Mouse (Mus musculus): ENCODE measurements around the gene Klrb1a. TPM values are rescaled to one million over a fixed set of nuclear protein-coding genes. Genes with fewer than 3 reads are reported as not detected.
"Not testable (repeated sequence)": the region's sequence is repeated elsewhere in the genome, so short reads cannot be mapped to it uniquely, and the experiment has no call there.

Gene Klrb1a
- polyA plus RNA-seq (2012; rRNA removed) = 0.24 TPM in 1 of 2 replicates, not detected in the other

GRCm38 (mm10) chr6:128623433-128623832 lies at the start of gene Klrb1a:
Gene Klrb1a, minus strand, starts transcription at chr6:128623533.
- H3K36me3 ChIP-seq (ENCODE audit: control insufficient read depth, insufficient read depth, low read length); H3K27ac ChIP-seq (ENCODE audit: insufficient read depth, low read depth, low read length); H3K4me3 ChIP-seq (ENCODE audit: low read depth, low read length); H3K4me1 ChIP-seq (ENCODE audit: control insufficient read depth, insufficient read depth, insufficient read length, low read length); H3K27me3 ChIP-seq (ENCODE audit: control insufficient read depth, insufficient read depth, low read length): not testable (repeated sequence)
- 96% methylated on average over 5 of the region's 5 CpGs for WGBS

GRCm38 (mm10) chr6:128669936-128670335 lies 46.6 kb upstream of the Klrb1a start:
- H3K4me1 ChIP-seq (ENCODE audit: control insufficient read depth, insufficient read depth, insufficient read length, low read length) = 0 out of 2 replicates have a peak, but pooled peaks cover 1% of the 10 kb centered on the region
- H3K27ac ChIP-seq (ENCODE audit: insufficient read depth, low read depth, low read length) = no peak overlapping the region
- H3K36me3 ChIP-seq (ENCODE audit: control insufficient read depth, insufficient read depth, low read length) = peaks cover 61% of the 10 kb centered on the region
- 66% methylated on average over 4 of the region's 4 CpGs for WGBS
- TF ChIP-seq CTCF (IDR thresholded peaks at IDR 0.05; ENCODE audit: extremely low read depth, insufficient read length, insufficient replicate concordance, low read depth, low read length) (no peak), POLR2A (IDR thresholded peaks at IDR 0.05; ENCODE audit: low read depth, low read length) (no peak)
- no peaks in the 10 kb centered on the region for H3K27me3 ChIP-seq (ENCODE audit: control insufficient read depth, insufficient read depth, low read length)
- H3K4me3 ChIP-seq (ENCODE audit: low read depth, low read length) = no peak overlapping the region

GRCm38 (mm10) chr6:128662206-128662605 lies 38.9 kb upstream of the Klrb1a start, which contains the start of gene Clec2h:
Gene Clec2h, plus strand, starts transcription at chr6:128662385.
- Histone ChIP-seq H3K4me3 (ENCODE audit: low read depth, low read length) (peak within 1 kb of the TSS; percentile 56), H3K27me3 (ENCODE audit: control insufficient read depth, insufficient read depth, low read length) (no peaks in the 10 kb centered on the region), H3K4me1 (ENCODE audit: control insufficient read depth, insufficient read depth, insufficient read length, low read length) (peaks cover 5% of the 10 kb centered on the region; the same call in 1 of the 2 replicates), H3K27ac (ENCODE audit: insufficient read depth, low read depth, low read length) (peak within 1 kb of the TSS; percentile 99), H3K36me3 (ENCODE audit: control insufficient read depth, insufficient read depth, low read length) (peaks cover 13% of the 10 kb centered on the region)
- TF ChIP-seq CTCF (IDR thresholded peaks at IDR 0.05; ENCODE audit: extremely low read depth, insufficient read length, insufficient replicate concordance, low read depth, low read length) (peak; percentile 46; the same call in 1 of the 2 replicates), POLR2A (IDR thresholded peaks at IDR 0.05; ENCODE audit: low read depth, low read length) (peak; percentile 55; the same call in 1 of the 2 replicates)
- 2% methylated on average over 1 of the region's 1 CpGs for WGBS

- no peaks in the 10 kb centered on the region for H3K27me3 ChIP-seq (ENCODE audit: control insufficient read depth, insufficient read depth, low read length)
- H3K4me1 ChIP-seq (ENCODE audit: control insufficient read depth, insufficient read depth, insufficient read length, low read length) = peaks cover 5% of the 10 kb centered on the region; the same call in 1 of the 2 replicates
- no peak for TF ChIP-seq CTCF (IDR thresholded peaks at IDR 0.05; ENCODE audit: extremely low read depth, insufficient read length, insufficient replicate concordance, low read depth, low read length)
- H3K4me3 ChIP-seq (ENCODE audit: low read depth, low read length) = no peak overlapping the region
- H3K36me3 ChIP-seq (ENCODE audit: control insufficient read depth, insufficient read depth, low read length) = peaks cover 11% of the 10 kb centered on the region
- H3K27ac ChIP-seq (ENCODE audit: insufficient read depth, low read depth, low read length) = peak overlapping the region; percentile 95
- WGBS = 15% methylated on average over 1 of the region's 1 CpGs
Measured at GRCm38 (mm10) chr6:128661249-128661648, 37.9 kb upstream of the Klrb1a start.

- TF ChIP-seq POLR2A (IDR thresholded peaks at IDR 0.05; ENCODE audit: low read depth, low read length) = no peak
- TF ChIP-seq CTCF (IDR thresholded peaks at IDR 0.05; ENCODE audit: extremely low read depth, insufficient read length, insufficient replicate concordance, low read depth, low read length) = no peak
- peaks cover 32% of the 10 kb centered on the region; the same call in 1 of the 2 replicates for H3K4me1 ChIP-seq (ENCODE audit: control insufficient read depth, insufficient read depth, insufficient read length, low read length)
- no peaks in the 10 kb centered on the region for H3K27me3 ChIP-seq (ENCODE audit: control insufficient read depth, insufficient read depth, low read length)
- H3K36me3 ChIP-seq (ENCODE audit: control insufficient read depth, insufficient read depth, low read length) = no peaks in the 10 kb centered on the region
- WGBS = 81% methylated on average over 1 of the region's 1 CpGs
- no peak overlapping the region for H3K4me3 ChIP-seq (ENCODE audit: low read depth, low read length)
- peak overlapping the region; percentile 80 for H3K27ac ChIP-seq (ENCODE audit: insufficient read depth, low read depth, low read length)
Measured at GRCm38 (mm10) chr6:128652938-128653337, 29.6 kb upstream of the Klrb1a start.

- WGBS = 80% methylated on average over 7 of the region's 7 CpGs
- 0 out of 2 replicates have a peak overlapping the region, but pooled peaks have one; percentile 1 for H3K4me3 ChIP-seq (ENCODE audit: low read depth, low read length)
- H3K27ac ChIP-seq (ENCODE audit: insufficient read depth, low read depth, low read length) = peak overlapping the region; percentile 76
- H3K27me3 ChIP-seq (ENCODE audit: control insufficient read depth, insufficient read depth, low read length); H3K36me3 ChIP-seq (ENCODE audit: control insufficient read depth, insufficient read depth, low read length): not testable (repeated sequence)
- H3K4me1 ChIP-seq (ENCODE audit: control insufficient read depth, insufficient read depth, insufficient read length, low read length) = peaks cover 32% of the 10 kb centered on the region; the same call in 1 of the 2 replicates
Measured at GRCm38 (mm10) chr6:128650827-128651226, 27.5 kb upstream of the Klrb1a start.

GRCm38 (mm10) chr6:128650187-128650586 lies 26.9 kb upstream of the Klrb1a start:
- no peaks in the 10 kb centered on the region for H3K27me3 ChIP-seq (ENCODE audit: control insufficient read depth, insufficient read depth, low read length)
- TF ChIP-seq POLR2A (IDR thresholded peaks at IDR 0.05; ENCODE audit: low read depth, low read length) = no peak
- TF ChIP-seq CTCF (IDR thresholded peaks at IDR 0.05; ENCODE audit: extremely low read depth, insufficient read length, insufficient replicate concordance, low read depth, low read length) = no peak
- H3K36me3 ChIP-seq (ENCODE audit: control insufficient read depth, insufficient read depth, low read length) = no peaks in the 10 kb centered on the region
- peak overlapping the region; percentile 33 for H3K27ac ChIP-seq (ENCODE audit: insufficient read depth, low read depth, low read length)
- 45% methylated on average over 1 of the region's 1 CpGs for WGBS
- H3K4me1 ChIP-seq (ENCODE audit: control insufficient read depth, insufficient read depth, insufficient read length, low read length) = peaks cover 31% of the 10 kb centered on the region; the same call in 1 of the 2 replicates
- no peak overlapping the region for H3K4me3 ChIP-seq (ENCODE audit: low read depth, low read length)

GRCm38 (mm10) chr6:128649681-128650080 lies 26.3 kb upstream of the Klrb1a start:
- Histone ChIP-seq H3K36me3 (ENCODE audit: control insufficient read depth, insufficient read depth, low read length) (no peaks in the 10 kb centered on the region), H3K27me3 (ENCODE audit: control insufficient read depth, insufficient read depth, low read length) (no peaks in the 10 kb centered on the region), H3K4me1 (ENCODE audit: control insufficient read depth, insufficient read depth, insufficient read length, low read length) (peaks cover 27% of the 10 kb centered on the region; the same call in 1 of the 2 replicates), H3K4me3 (ENCODE audit: low read depth, low read length) (no peak overlapping the region), H3K27ac (ENCODE audit: insufficient read depth, low read depth, low read length) (peak overlapping the region; percentile 87)
- 67% methylated on average over 3 of the region's 3 CpGs for WGBS
- no peak for TF ChIP-seq CTCF (IDR thresholded peaks at IDR 0.05; ENCODE audit: extremely low read depth, insufficient read length, insufficient replicate concordance, low read depth, low read length)
- TF ChIP-seq POLR2A (IDR thresholded peaks at IDR 0.05; ENCODE audit: low read depth, low read length) = no peak

- not testable (repeated sequence) for H3K27me3 ChIP-seq (ENCODE audit: control insufficient read depth, insufficient read depth, low read length); H3K27ac ChIP-seq (ENCODE audit: insufficient read depth, low read depth, low read length); H3K4me3 ChIP-seq (ENCODE audit: low read depth, low read length); H3K36me3 ChIP-seq (ENCODE audit: control insufficient read depth, insufficient read depth, low read length)
- H3K4me1 ChIP-seq (ENCODE audit: control insufficient read depth, insufficient read depth, insufficient read length, low read length) = peaks cover 26% of the 10 kb centered on the region; the same call in 1 of the 2 replicates
- WGBS = 94% methylated on average over 12 of the region's 12 CpGs
Measured at GRCm38 (mm10) chr6:128645708-128646107, 22.4 kb upstream of the Klrb1a start.

GRCm38 (mm10) chr6:128644694-128645093 lies 21.4 kb upstream of the Klrb1a start:
- 92% methylated on average over 20 of the region's 20 CpGs for WGBS
- Histone ChIP-seq H3K27ac (ENCODE audit: insufficient read depth, low read depth, low read length) (peak overlapping the region; percentile 63; the same call in 1 of the 2 replicates), H3K4me1 (ENCODE audit: control insufficient read depth, insufficient read depth, insufficient read length, low read length) (peaks cover 30% of the 10 kb centered on the region; the same call in 1 of the 2 replicates)
- not testable (repeated sequence) for H3K4me3 ChIP-seq (ENCODE audit: low read depth, low read length); H3K27me3 ChIP-seq (ENCODE audit: control insufficient read depth, insufficient read depth, low read length); H3K36me3 ChIP-seq (ENCODE audit: control insufficient read depth, insufficient read depth, low read length)
